Mouse (Mus musculus) ES-E14 (cell line): ENCODE data around the gene Mcam.

Experiments used
- CHD2 ChIP-seq: IDR thresholded peaks from 2 replicates; pipeline ENCODE4 v1.6.1; 2014; ENCODE audit warnings: mild to moderate bottlenecking, low read depth, low read length, inconsistent platforms
- HCFC1 ChIP-seq: IDR thresholded peaks from 2 replicates; pipeline ENCODE4 v1.6.1; 2012; ENCODE audit warnings: low read length, inconsistent platforms, borderline replicate concordance; ENCODE audit not compliant: insufficient read depth
- MAFK ChIP-seq: IDR thresholded peaks from 2 replicates; pipeline ENCODE4 v1.6.1; 2014; ENCODE audit warnings: mild to moderate bottlenecking, low read depth, low read length, inconsistent platforms; ENCODE audit not compliant: insufficient read depth
- ZC3H11A ChIP-seq: IDR thresholded peaks from 2 replicates; pipeline ENCODE4 v1.6.1; 2012; ENCODE audit warnings: low read depth, mild to moderate bottlenecking, inconsistent platforms, low read length, borderline replicate concordance
- ZNF384 ChIP-seq: IDR thresholded peaks from 2 replicates; pipeline ENCODE4 v1.6.1; 2012; ENCODE audit warnings: low read depth, low read length, inconsistent platforms

DNA sequence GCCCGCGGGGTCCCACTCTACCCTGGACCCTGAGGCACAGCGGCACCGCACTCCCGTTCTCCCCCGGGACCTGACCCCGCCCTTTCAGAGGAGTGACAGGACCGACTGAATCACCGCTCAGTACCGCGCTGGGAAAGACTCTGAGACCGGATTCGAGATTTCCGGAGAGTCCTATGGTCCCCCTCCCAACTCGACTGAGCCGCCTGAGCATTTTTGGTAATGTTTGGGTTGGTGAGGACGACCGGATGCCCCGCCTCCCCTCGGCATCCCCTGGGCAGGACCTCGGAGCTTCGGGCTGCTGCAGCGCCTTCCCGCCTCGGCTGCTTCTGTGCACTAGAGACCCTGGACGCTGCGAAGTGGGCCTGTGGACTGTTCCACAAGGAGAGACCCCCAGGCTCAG lies 4.2 kb upstream of the Mcam start:
- TF ChIP-seq MAFK, result no peak
- TF ChIP-seq CHD2, result no peak
- no peak for TF ChIP-seq HCFC1
- no peak for TF ChIP-seq ZNF384
- TF ChIP-seq ZC3H11A, result no peak
